Mouse (Mus musculus) liver, embryonic 16.5 days (tissue): ENCODE data around the gene Lrat. TPM values are rescaled to one million over a fixed set of nuclear protein-coding genes. Genes with fewer than 3 reads are reported as not detected.

Experiments
- ATAC-seq: fragments of 200-750 bp; cut with Nextera tagmentation; 2 replicates; pipeline ENCODE4 v1.8.0; 2017; ENCODE audit warnings: low read depth, mild to moderate bottlenecking, moderate number of reproducible peaks, moderate library complexity
- H3K27ac ChIP-seq: fragments of 300-500 bp; sonication (generic); 2 replicates; pipeline ENCODE4 v1.5.1; 2014; ENCODE audit warnings: mild to moderate bottlenecking, low read length
- H3K27me3 ChIP-seq: fragments of 300-500 bp; sonication (generic); 2 replicates; pipeline ENCODE4 v1.6.1; 2014; ENCODE audit warnings: low read depth, low read length, mixed read lengths; ENCODE audit not compliant: control insufficient read depth, insufficient read depth
- H3K36me3 ChIP-seq: fragments of 300-500 bp; sonication (generic); 2 replicates; pipeline ENCODE4 v1.6.1; 2014; ENCODE audit warnings: mild to moderate bottlenecking; ENCODE audit not compliant: control insufficient read depth, insufficient read depth
- H3K4me1 ChIP-seq: fragments of 300-500 bp; sonication (generic); 2 replicates; pipeline ENCODE4 v1.6.1; 2014; ENCODE audit warnings: low read depth, low read length, mixed read lengths; ENCODE audit not compliant: control insufficient read depth
- H3K4me2 ChIP-seq: fragments of 300-500 bp; sonication (generic); 2 replicates; pipeline ENCODE4 v1.6.1; 2014; ENCODE audit warnings: low read depth, low read length, mixed read lengths
- H3K4me3 ChIP-seq: fragments of 300-500 bp; sonication (generic); 2 replicates; pipeline ENCODE4 v1.5.1; 2014; ENCODE audit warnings: low read depth, mild to moderate bottlenecking, low read length
- H3K9ac ChIP-seq: fragments of 300-500 bp; sonication (generic); 2 replicates; pipeline ENCODE4 v1.6.1; 2014; ENCODE audit warnings: low read depth, low read length
- H3K9me3 ChIP-seq: fragments of 300-500 bp; sonication (generic); replicated peaks from 2 replicates; pipeline ENCODE4 v1.6.1; 2016; ENCODE audit warnings: low read length; ENCODE audit not compliant: control insufficient read depth
- WGBS: fragments of 180-500 bp; shearing (Covaris S2); extraction: QIAGEN DNeasy Blood & Tissue Kit; methylation state at CpG from one replicate; pipeline ENCODE4 v1.1.7; 2014; ENCODE audit not compliant: insufficient replicate concordance; 5-methylcytosine and 5-hydroxymethylcytosine counted together
- polyA plus RNA-seq: library from polyadenylated mRNA; unstranded; fragments of >200 nt; fragmentation: Nextera tagmentation; extraction: Ambion mirVana; gene quantifications from 2 replicates; pipeline ENCODE4 v1.2.1, GENCODE M21; 2015

The Lrat gene
- polyA plus RNA-seq, 1 experiment from 2014 or later, result 2.4 TPM

GRCm38 (mm10) chr3:82904211-82904908 lies 587 bp upstream of the Lrat start:
- Histone ChIP-seq H3K9ac (no peak overlapping the region), H3K27me3 (peaks cover 19% of the 10 kb centered on the region), H3K9me3 (no peaks in the 10 kb centered on the region), H3K4me3 (peak overlapping the region; percentile 38), H3K4me2 (peak overlapping the region; percentile 53), H3K4me1 (no peaks in the 10 kb centered on the region), H3K27ac (no peak overlapping the region), H3K36me3 (no peaks in the 10 kb centered on the region)
- ATAC-seq, result no peak
- 2% methylated on average over 31 of the region's 31 CpGs for WGBS

- no peak overlapping the region for H3K9ac ChIP-seq
- peaks cover 19% of the 10 kb centered on the region for H3K27me3 ChIP-seq
- H3K9me3 ChIP-seq, result no peaks in the 10 kb centered on the region
- H3K36me3 ChIP-seq, result no peaks in the 10 kb centered on the region
- H3K4me1 ChIP-seq, result no peaks in the 10 kb centered on the region
- H3K4me3 ChIP-seq, result peak overlapping the region; percentile 38
- no peak overlapping the region for H3K27ac ChIP-seq
- ATAC-seq, result no peak
- WGBS, result 14% methylated on average over 20 of the region's 20 CpGs
- H3K4me2 ChIP-seq, result peak overlapping the region; percentile 53
Measured at GRCm38 (mm10) chr3:82902757-82903612, 788 bp downstream of the Lrat start.

- Histone ChIP-seq H3K27ac (no peak overlapping the region), H3K9ac (no peak overlapping the region), H3K27me3 (no peaks in the 10 kb centered on the region), H3K4me3 (no peak overlapping the region), H3K4me2 (no peak overlapping the region), H3K4me1 (no peaks in the 10 kb centered on the region), H3K36me3 (no peaks in the 10 kb centered on the region), H3K9me3 (no peaks in the 10 kb centered on the region)
- no peak for ATAC-seq
- WGBS, result 20% methylated on average over 2 of the region's 2 CpGs
Measured at GRCm38 (mm10) chr3:82888842-82889241, 14.9 kb downstream of the Lrat start.

GRCm38 (mm10) chr3:82877258-82877657 lies 26.5 kb downstream of the Lrat start:
- Histone ChIP-seq H3K4me1 (no peaks in the 10 kb centered on the region), H3K4me2 (no peak overlapping the region), H3K9me3 (no peaks in the 10 kb centered on the region), H3K9ac (no peak overlapping the region), H3K27me3 (peaks cover 16% of the 10 kb centered on the region), H3K36me3 (no peaks in the 10 kb centered on the region), H3K4me3 (no peak overlapping the region), H3K27ac (no peak overlapping the region)
- ATAC-seq, result no peak
- WGBS, result 4% methylated on average over 4 of the region's 4 CpGs

GRCm38 (mm10) chr3:82876372-82876739 lies 27.4 kb downstream of the Lrat start, which contains the start of gene Rbm46:
Gene Rbm46, minus strand, starts transcription at chr3:82876483.
- Histone ChIP-seq H3K4me3 (peak within 1 kb of the TSS; percentile 36), H3K9me3 (no peaks in the 10 kb centered on the region), H3K36me3 (no peaks in the 10 kb centered on the region), H3K4me2 (peak within 1 kb of the TSS; percentile 47), H3K27me3 (peaks cover 16% of the 10 kb centered on the region), H3K9ac (no peak within 1 kb of the TSS), H3K4me1 (no peaks in the 10 kb centered on the region), H3K27ac (no peak within 1 kb of the TSS)
- WGBS, result 21% methylated on average over 36 of the region's 36 CpGs
- ATAC-seq, result peak; percentile 51; the same call in 1 of the 2 replicates

- Histone ChIP-seq H3K4me2 (peak overlapping the region; percentile 47), H3K27ac (no peak overlapping the region), H3K27me3 (peaks cover 16% of the 10 kb centered on the region), H3K4me3 (peak overlapping the region; percentile 36), H3K9me3 (no peaks in the 10 kb centered on the region), H3K4me1 (no peaks in the 10 kb centered on the region), H3K9ac (no peak overlapping the region), H3K36me3 (no peaks in the 10 kb centered on the region)
- WGBS, result 18% methylated on average over 58 of the region's 69 CpGs
- no peak for ATAC-seq
Measured at GRCm38 (mm10) chr3:82875671-82876371, 28.0 kb downstream of the Lrat start.

- no peak for ATAC-seq
- H3K4me2 ChIP-seq, result no peak overlapping the region
- H3K9ac ChIP-seq, result no peak overlapping the region
- no peaks in the 10 kb centered on the region for H3K36me3 ChIP-seq
- no peak overlapping the region for H3K4me3 ChIP-seq
- WGBS, result 22% methylated on average over 4 of the region's 4 CpGs
- no peaks in the 10 kb centered on the region for H3K4me1 ChIP-seq
- no peaks in the 10 kb centered on the region for H3K27me3 ChIP-seq
- H3K27ac ChIP-seq, result no peak overlapping the region
- no peaks in the 10 kb centered on the region for H3K9me3 ChIP-seq
Measured at GRCm38 (mm10) chr3:82857414-82858077, 46.2 kb downstream of the Lrat start.
